In the genomic region with DNA sequence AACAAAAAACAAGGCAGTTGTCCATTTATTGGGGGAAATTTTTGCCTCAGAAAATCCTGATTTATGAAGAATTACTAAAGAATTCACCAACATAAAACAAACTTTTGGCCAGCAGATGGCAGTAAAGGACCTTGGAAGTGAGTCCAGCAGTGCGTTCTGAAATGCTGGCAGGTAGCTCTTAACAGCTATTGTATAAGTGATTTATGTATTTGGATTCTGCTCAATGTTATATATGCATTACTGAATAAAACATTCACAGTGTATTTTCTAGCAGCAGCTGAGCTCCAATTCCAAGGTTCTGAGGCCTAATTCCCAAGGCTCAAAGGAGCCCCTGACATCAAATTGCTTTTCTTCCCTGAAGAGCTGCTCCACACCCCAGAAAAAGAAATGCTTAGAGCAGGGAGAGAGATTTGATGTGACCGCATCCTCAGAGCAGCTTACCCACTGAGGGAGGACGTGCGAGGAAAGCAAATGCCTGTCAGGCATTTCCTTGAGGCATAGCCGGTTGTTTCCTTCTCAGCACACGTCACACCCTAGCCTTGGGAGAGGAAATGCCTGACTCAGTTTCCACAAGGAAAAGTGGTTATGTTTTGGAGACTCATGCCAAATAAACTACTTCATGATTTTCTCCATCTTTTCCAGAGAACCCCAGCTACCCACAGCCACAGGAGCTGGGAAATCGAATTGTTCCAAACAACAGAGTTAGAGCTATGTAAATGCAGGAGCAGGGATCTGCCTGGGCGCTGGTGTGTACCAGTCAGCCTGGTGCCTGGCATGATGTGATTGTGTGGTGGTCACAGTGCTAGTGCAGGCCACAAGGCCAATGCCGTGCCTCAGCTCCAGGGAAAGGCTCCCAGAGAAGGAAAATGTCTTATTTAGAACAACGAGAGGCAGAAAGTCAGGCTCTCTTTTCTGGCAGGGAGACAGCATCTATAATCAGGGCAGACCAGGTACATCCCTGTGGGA, we compare ENCODE assay signal across 10 mouse cellular contexts.
A peak's percentile ranks its signal among the peaks of the same experiment; 100 is the strongest.
DNase-seq lines count a peak whose midpoint lies in the region; ATAC-seq lines count a peak whose summit lies in the region.
"Had no signal": no experiment of that assay in that cellular context is flagged by ENCODE, and none has a peak within 500 bp of the region (broad histone marks: within the 10 kb centered on the region; RNA-seq: fewer than 3 reads in every experiment).

No protein-coding gene starts in this region.

- no peaks in the 10 kb centered on the region for H3K27me3 ChIP-seq in kidney, embryonic 16.5 days (ENCODE audit: insufficient read depth, low read length)
- H3K27me3 ChIP-seq in limb, embryonic 12.5 days: no peaks in the 10 kb centered on the region
- H3K27me3 ChIP-seq: embryonic facial prominence, embryonic 15.5 days; stomach, embryonic 15.5 days had no signal

- ATAC-seq in kidney, embryonic 16.5 days (ENCODE audit: low FRiP score, low TSS enrichment): peak; percentile 64; the same call in 1 of the 2 replicates
- 0 out of 2 replicates have a peak, but pooled peaks have one; percentile 59 for ATAC-seq in limb, embryonic 12.5 days (ENCODE audit: insufficient number of reproducible peaks, insufficient read depth, low FRiP score, low TSS enrichment, low read depth)

- H3K4me2 ChIP-seq in kidney, embryonic 16.5 days (replicated peaks; ENCODE audit: low read depth, low read length): no peak overlapping the region
- H3K4me2 ChIP-seq in limb, embryonic 12.5 days: no peak overlapping the region
- H3K4me2 ChIP-seq: embryonic facial prominence, embryonic 15.5 days; stomach, embryonic 15.5 days had no signal

- 61% methylated on average over 10 of the region's 10 CpGs for WGBS in kidney, embryonic 16.5 days
- WGBS in limb, embryonic 12.5 days: 60% methylated on average over 10 of the region's 10 CpGs

- intact Hi-C loops in gastrocnemius, postnatal 14 days (cut with DNase I; ENCODE audit: low total_unique reads): loop anchor here (5.0 to 10.0 kb wide), 2 partner anchors 255 to 1293 kb away; no protein-coding TSS in a partner anchor

- no peak overlapping the region for H3K4me3 ChIP-seq in kidney, embryonic 16.5 days (ENCODE audit: low read length)
- H3K4me3 ChIP-seq in limb, embryonic 12.5 days (replicated peaks): no peak overlapping the region
- H3K4me3 ChIP-seq: embryonic facial prominence, embryonic 15.5 days; stomach, embryonic 15.5 days had no signal

- no peaks in the 10 kb centered on the region for H3K9me3 ChIP-seq in kidney, embryonic 16.5 days (ENCODE audit: low read length)
- no peaks in the 10 kb centered on the region for H3K9me3 ChIP-seq in limb, embryonic 12.5 days
- H3K9me3 ChIP-seq: embryonic facial prominence, embryonic 15.5 days; stomach, embryonic 15.5 days had no signal

- H3K27ac ChIP-seq in kidney, embryonic 16.5 days (ENCODE audit: low read length): no peak overlapping the region
- H3K27ac ChIP-seq in limb, embryonic 12.5 days: no peak overlapping the region
- H3K27ac ChIP-seq: embryonic facial prominence, embryonic 15.5 days; stomach, embryonic 15.5 days had no signal

- DNase-seq in 416B (ENCODE audit: low read depth) (peak; percentile 90), R1 (ENCODE audit: low read depth, low spot score) (peak; percentile 69)
- DNase-seq in cerebellum, postnatal 36 days: peak; percentile 51 to 75
- DNase-seq in gastrocnemius, postnatal 14 days: peak; percentile 32
- peak; percentile 14 to 51 for DNase-seq in natural killer cell, adult 2 months (ENCODE audit: low spot score in 2 of 2)
- peak; percentile 84 for DNase-seq in testis, postnatal 10 days (ENCODE audit: low spot score)

- peaks cover 4% of the 10 kb centered on the region for H3K4me1 ChIP-seq in kidney, embryonic 16.5 days (ENCODE audit: insufficient read depth, low read length)
- no peaks in the 10 kb centered on the region; the same call in 1 of the 2 replicates for H3K4me1 ChIP-seq in limb, embryonic 12.5 days (replicated peaks)
- H3K4me1 ChIP-seq: embryonic facial prominence, embryonic 15.5 days; stomach, embryonic 15.5 days had no signal

- no peaks in the 10 kb centered on the region for H3K36me3 ChIP-seq in kidney, embryonic 16.5 days (ENCODE audit: insufficient read depth, low read length)
- H3K36me3 ChIP-seq in limb, embryonic 12.5 days: no peaks in the 10 kb centered on the region
- H3K36me3 ChIP-seq: embryonic facial prominence, embryonic 15.5 days; stomach, embryonic 15.5 days had no signal

- no peak overlapping the region for H3K9ac ChIP-seq in kidney, embryonic 16.5 days (replicated peaks; ENCODE audit: low read length)
- H3K9ac ChIP-seq in limb, embryonic 12.5 days (replicated peaks): no peak overlapping the region
- H3K9ac ChIP-seq: embryonic facial prominence, embryonic 15.5 days; stomach, embryonic 15.5 days had no signal

Comparison
In these comparisons a context has a peak if more than half of its experiments do, and no peak if none do; other contexts are left out.
1. DNase-seq: peak in every context shown above with its lines; median percentile 90 in 416B; 84 in testis, postnatal 10 days; 69 in R1; 63 in cerebellum, postnatal 36 days; 32 in natural killer cell, adult 2 months; 32 in gastrocnemius, postnatal 14 days.